Mouse (Mus musculus) cerebellum, postnatal 36 days (tissue): ENCODE measurements at regions not wholly inside any gene's neighbourhood (a gene's known extent, or its start where the extent isn't known, plus 50 kb on each side); places are given as distances from the start of the nearest gene placed in this dataset.
A peak's percentile ranks its signal among the peaks of the same experiment; 100 is the strongest.
"Not testable (repeated sequence)": the region's sequence is repeated elsewhere in the genome, so short reads cannot be mapped to it uniquely, and the experiment has no call there.

Experiments used
- DNase-seq, 2 experiments: peaks; one replicate each; pipeline ENCODE4 v3.0.0; 2021 to 2022; ENCODE audit warnings: mixed read lengths in 2 of 2

DNA sequence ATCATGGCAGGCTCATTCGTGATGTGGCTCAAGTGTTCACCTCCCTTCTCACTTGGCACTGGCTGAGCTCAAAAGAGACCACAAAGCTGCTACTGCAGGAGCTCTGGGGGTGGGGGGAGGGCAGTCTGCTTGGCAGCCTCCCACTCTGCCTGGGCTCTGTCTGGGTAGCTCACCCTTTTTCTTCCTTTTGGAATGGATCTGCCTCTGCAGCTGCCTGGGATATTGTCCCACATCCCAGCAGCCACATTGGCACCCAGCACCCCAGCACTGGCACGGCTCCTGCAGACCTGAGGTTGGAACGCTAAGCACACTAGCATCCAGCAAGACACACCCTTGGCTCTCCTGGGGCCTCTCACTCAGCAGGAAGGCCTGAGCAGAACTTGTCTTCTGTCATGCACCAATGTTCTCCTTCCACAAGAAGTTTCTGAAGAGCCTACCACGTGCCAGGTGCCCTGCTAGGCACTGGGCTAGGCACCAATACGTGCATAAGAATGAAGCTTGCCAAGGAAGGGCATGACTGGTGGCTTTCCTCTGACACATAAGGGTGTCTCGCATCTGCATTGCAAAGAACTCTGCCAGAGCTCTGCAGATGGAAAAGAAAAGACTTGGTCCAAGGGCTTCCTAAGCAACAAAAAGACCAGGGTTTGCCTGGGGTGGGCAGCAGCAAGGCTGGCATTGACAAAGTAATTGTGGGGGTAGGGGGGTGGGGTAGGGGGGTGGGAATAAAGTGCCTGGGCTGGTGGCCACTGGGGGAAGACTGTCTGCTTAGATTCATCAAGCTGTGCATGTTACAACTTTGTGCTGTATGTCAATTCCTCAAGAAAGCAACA lies 112.1 kb upstream of the Sipa1l1 start:
- not testable (repeated sequence) for DNase-seq

- no peak for DNase-seq
These were observed 104.1 kb upstream of the Sipa1l1 start for GRCm38 (mm10) chr12:82064986-82065385.

GRCm38 (mm10) chr12:82066860-82067259 lies 102.3 kb upstream of the Sipa1l1 start:
- no peak for DNase-seq

- no peak for DNase-seq
These were observed 99.5 kb upstream of the Sipa1l1 start for GRCm38 (mm10) chr12:82069621-82070020.

GRCm38 (mm10) chr12:82072810-82073465 lies 96.2 kb upstream of the Sipa1l1 start:
- DNase-seq: peak; percentile 36 to 42

- no peak for DNase-seq
These were observed 93.5 kb upstream of the Sipa1l1 start for GRCm38 (mm10) chr12:82075479-82076221.

DNA sequence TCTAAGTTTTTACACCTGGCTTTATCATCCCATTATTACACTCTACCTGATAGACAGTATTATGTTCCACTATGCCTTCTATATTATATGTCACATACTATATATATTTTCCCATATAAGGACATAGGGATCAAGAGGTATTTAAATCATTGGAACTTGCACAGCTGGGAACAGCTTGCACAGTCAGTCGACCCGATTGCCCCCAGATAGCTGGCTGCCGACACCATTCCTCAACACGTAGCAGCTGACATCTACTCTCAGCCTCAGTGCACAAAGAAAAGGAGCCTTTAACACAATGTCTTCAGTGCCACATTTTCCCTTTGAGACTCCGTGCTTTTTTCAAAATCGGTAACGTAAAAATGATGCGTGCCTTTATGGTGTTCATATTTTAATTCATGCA lies 92.4 kb upstream of the Sipa1l1 start:
- DNase-seq: no peak

DNA sequence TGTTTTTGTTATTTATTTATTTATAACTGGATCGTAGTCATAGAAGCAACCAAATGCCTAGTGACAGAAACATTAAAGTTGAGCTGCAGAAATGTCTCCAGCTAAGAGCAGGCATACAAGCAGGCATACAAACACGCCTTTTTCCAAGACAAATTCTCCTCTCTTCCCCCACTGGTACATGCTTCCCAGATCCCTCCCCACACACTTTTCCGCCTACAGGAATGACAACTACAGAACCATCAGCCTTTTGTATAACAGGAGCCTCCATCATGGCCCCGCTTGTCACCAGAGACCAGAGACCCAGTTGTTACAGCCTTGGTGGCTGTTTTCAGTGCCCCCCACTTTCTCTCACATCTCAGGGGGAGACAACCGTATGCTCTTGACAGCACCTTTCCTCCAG lies 91.2 kb upstream of the Sipa1l1 start:
- no peak for DNase-seq

DNA sequence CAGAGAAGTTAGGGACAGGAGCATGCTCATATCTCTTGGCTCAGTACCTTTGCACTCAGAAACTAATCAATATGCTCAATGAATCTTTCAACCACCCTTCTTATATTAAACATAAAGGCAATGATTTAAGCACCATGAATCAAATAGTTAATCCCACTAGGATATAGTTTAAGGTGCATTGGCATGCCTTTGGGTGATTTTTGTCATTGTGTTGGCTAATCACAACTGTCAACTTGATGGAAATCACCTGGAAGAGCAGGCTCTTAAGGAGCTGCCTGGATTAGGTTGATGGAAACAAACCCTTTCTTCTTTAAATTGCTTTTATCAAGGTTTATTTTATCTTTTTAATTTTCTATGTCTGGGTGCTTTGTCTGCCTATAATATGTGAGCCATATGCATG lies 90.4 kb upstream of the Sipa1l1 start:
- no peak for DNase-seq

DNA sequence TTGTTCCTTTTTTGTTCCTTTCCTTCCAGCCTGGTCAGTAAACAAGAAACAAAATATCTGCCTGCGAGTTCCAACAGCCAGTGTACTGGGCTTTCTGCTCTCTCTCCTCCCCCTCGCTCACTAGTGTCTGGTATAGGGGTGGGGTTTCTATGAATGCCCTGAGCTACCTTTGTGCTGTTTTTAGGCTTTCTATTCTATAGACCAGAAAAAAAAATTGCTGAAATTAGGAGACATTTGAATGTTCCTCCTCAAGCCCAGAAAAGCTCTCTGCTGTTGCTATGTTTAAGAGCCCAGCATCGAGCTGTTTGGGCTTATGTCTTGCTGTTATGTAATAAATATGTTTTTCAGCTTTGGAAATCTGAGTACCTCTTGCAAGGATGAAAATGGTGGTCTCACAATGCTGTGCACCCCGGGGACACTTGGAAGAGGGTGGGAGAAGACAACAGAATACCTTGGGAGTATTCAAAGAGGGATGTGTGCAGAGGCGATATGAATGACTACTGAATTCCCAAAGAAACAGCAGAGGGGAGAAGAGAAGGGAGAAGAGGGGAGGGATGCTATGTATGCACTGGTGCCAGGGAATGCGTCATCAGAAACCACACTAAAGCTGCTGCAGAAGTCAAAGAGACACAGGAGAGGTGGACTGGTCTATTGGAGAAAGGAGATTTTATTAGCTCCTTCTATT lies 88.8 kb upstream of the Sipa1l1 start:
- no peak for DNase-seq

GRCm38 (mm10) chr12:82082596-82082995 lies 86.5 kb upstream of the Sipa1l1 start:
- not testable (repeated sequence) for DNase-seq

GRCm38 (mm10) chr12:82085771-82086400 lies 83.2 kb upstream of the Sipa1l1 start:
- no peak for DNase-seq

DNA sequence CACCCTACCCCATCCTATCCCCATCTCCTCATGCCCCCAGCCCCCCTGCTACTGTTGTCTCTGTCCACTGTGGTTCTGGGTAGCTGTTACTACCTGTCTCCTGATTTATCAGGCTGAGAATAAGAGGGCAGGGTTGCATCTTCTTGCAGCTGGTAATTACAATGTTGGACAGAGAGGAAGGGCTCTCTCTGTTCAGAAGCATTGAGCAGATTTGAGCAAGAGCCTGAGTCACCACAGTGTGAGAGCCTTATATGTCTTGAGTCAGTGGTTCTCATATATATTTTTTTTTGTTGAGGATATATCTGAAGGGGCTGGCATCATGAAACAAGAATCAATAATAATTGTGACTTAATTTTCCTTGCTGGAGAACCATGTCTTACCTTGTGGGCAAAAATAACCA lies 82.7 kb upstream of the Sipa1l1 start:
- DNase-seq: no peak

GRCm38 (mm10) chr12:82089288-82089687 lies 79.8 kb upstream of the Sipa1l1 start:
- no peak for DNase-seq

DNA sequence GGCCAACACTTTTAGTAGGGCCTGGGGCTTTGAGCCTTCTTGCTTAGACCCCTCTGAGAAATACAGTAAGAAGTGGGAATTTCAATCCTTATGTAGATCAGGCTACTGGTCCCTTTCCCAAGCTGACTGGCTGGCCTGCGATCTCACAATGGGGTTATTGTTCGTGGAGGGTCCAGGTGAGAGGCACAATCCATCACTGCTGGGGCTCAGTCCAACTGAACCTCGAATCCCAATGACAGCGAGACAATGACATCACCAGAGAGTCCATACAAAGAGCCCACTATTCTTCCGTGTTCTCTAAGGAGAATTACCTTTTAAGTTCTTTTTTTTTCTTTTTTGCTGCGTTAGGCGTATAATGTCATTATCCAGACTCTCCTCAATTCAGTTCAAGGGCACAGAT lies 75.8 kb upstream of the Sipa1l1 start:
- no peak for DNase-seq

GRCm38 (mm10) chr12:82095396-82095795 lies 73.7 kb upstream of the Sipa1l1 start:
- no peak for DNase-seq

GRCm38 (mm10) chr12:82097126-82097525 lies 72.0 kb upstream of the Sipa1l1 start:
- no peak for DNase-seq

GRCm38 (mm10) chr12:82097620-82098019 lies 71.5 kb upstream of the Sipa1l1 start:
- DNase-seq: no peak

DNA sequence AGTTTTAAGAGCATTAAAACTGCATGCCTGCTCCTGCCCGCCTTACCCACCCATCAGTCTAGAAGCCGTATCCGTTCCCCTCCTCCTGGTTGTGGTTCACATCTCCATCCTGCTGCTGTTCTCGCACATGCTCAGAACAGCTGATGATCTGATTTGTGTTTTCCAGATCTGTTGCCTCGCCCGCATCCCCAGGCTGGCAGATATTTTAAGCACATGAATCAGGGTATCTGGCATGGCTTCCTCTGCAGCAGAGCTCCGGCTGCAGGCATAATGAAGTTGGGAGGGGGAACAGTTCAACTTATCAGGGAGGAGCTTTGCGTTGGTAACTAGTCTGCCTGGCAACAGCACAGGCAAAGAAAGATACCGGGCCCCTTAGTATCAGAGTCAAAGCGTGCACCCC lies 64.9 kb upstream of the Sipa1l1 start:
- peak; percentile 65 to 67 for DNase-seq

GRCm38 (mm10) chr12:82105184-82106031 lies 63.7 kb upstream of the Sipa1l1 start:
- DNase-seq: peak in 1 of 2 experiments; percentile 9

DNA sequence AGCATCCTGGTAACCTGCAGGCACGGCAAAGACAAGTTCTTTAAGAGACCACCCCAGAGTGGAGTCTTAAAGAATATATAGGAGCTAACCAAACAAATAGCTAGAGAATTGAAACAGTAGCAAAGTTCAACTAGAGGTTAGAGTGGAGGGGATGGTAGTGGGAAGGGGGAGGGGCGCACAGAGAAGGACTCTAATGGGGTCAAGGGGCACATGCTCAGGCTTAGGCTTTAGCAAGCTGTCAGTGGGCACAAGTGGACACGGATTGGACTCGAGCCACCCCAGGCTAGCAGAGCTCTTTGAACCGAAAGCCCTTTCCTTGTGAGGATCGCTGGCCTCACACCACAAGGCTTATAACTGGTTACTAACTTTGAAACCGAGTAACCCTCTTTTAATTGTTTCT lies 53.4 kb upstream of the Sipa1l1 start:
- no peak for DNase-seq
